Mouse (Mus musculus): ENCODE measurements at regions not wholly inside any gene's neighbourhood (a gene's known extent, or its start where the extent isn't known, plus 50 kb on each side); places are given as distances from the start of the nearest gene placed in this dataset.

DNA sequence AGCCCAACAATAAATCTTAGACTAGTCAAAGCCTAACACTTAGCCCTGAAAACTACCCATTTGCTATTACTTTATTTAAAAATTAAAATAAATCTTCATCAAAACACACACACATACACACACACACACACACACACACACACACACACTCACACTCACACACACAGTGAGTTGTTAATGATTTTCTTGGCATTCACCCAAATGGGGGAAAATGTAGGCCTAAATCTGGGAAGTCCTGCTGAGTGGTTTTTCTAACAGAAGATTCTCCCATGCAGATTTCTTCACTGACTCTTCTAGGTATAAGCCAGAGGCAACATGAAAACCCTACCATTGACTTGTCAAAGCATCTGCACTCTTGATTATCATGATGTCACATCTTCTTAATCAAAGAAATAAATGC is 260.9 kb downstream of the Atp6ap1l start:
- Histone ChIP-seq H3K79me2 (ENCODE audit: control insufficient read depth, insufficient read depth) (no peaks in the 10 kb centered on the region), H3K4me2 (ENCODE audit: low read depth) (no peak overlapping the region), H3ac (ENCODE audit: control insufficient read depth, insufficient read length) (no peak overlapping the region), H3K27me3 (ENCODE audit: control insufficient read depth, insufficient read depth, insufficient read length) (no peaks in the 10 kb centered on the region), H3K4me3 (no peak overlapping the region), H3K36me3 (ENCODE audit: control insufficient read depth, insufficient read depth) (no peaks in the 10 kb centered on the region)
- TF ChIP-seq TCF3 (IDR thresholded peaks at IDR 0.05; ENCODE audit: insufficient read length, low read depth), result no peak

GRCm38 (mm10) chr13:90643575-90644215 is 261.5 kb downstream of the Atp6ap1l start:
- no peak overlapping the region for H3K4me3 ChIP-seq
- TF ChIP-seq CEBPB (IDR thresholded peaks at IDR 0.05; ENCODE audit: insufficient read depth, poor library complexity, severe bottlenecking) (no peak), TCF12 (IDR thresholded peaks at IDR 0.05; ENCODE audit: insufficient read depth, poor library complexity, severe bottlenecking) (no peak), POLR2A (IDR thresholded peaks at IDR 0.05; ENCODE audit: insufficient read length, low read depth) (no peak), POLR2AphosphoS2 (IDR thresholded peaks at IDR 0.05; ENCODE audit: insufficient read length, low read depth) (no peak), MYOG (IDR thresholded peaks at IDR 0.05; ENCODE audit: control insufficient read depth in 1 of 3, insufficient read depth in 1 of 3, insufficient read length in 2 of 3, low read depth in 2 of 3) (no peak)
- H3K27me3 ChIP-seq (ENCODE audit: control insufficient read depth, insufficient read depth, insufficient read length), result no peaks in the 10 kb centered on the region
- no peak overlapping the region for H3ac ChIP-seq (ENCODE audit: control insufficient read depth, insufficient read length)
- no peaks in the 10 kb centered on the region for H3K79me2 ChIP-seq (ENCODE audit: control insufficient read depth, insufficient read depth)
- H3K4me2 ChIP-seq (ENCODE audit: low read depth), result no peak overlapping the region
- no peaks in the 10 kb centered on the region for H3K36me3 ChIP-seq (ENCODE audit: control insufficient read depth, insufficient read depth)

DNA sequence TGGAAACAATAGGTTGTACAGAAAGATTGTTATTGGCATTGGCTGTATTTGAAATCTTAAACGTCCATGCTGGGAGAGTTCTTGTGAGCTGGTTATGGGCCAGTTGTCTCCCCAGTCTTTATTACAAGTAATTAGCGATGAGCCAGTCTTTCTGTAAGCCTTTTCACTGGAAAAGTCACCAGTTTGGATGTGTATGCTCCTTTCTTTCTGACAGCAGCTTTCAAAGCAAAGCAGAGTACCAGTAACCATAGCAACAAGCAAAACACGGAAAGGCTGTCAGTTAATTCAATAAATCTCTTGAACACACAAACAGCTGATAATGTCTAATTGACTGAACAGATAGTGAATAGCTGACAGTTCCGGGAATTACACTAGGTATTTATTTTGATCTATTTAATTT is 262.0 kb downstream of the Atp6ap1l start:
- Histone ChIP-seq H3ac (ENCODE audit: control insufficient read depth, insufficient read length) (no peak overlapping the region), H3K79me2 (ENCODE audit: control insufficient read depth, insufficient read depth) (no peaks in the 10 kb centered on the region), H3K36me3 (ENCODE audit: control insufficient read depth, insufficient read depth) (no peaks in the 10 kb centered on the region), H3K4me3 (no peak overlapping the region), H3K27me3 (ENCODE audit: control insufficient read depth, insufficient read depth, insufficient read length) (no peaks in the 10 kb centered on the region), H3K4me2 (ENCODE audit: low read depth) (no peak overlapping the region)
- TF ChIP-seq USF1 (IDR thresholded peaks at IDR 0.05; ENCODE audit: low read depth), result no peak
- TF ChIP-seq REST (IDR thresholded peaks at IDR 0.05; ENCODE audit: insufficient read depth, insufficient read length), result no peak
- TF ChIP-seq CEBPB (IDR thresholded peaks at IDR 0.05; ENCODE audit: insufficient read depth, poor library complexity, severe bottlenecking), result no peak
- TF ChIP-seq MYOD1 (IDR thresholded peaks at IDR 0.05; ENCODE audit: control insufficient read depth in 1 of 3, insufficient read length in 2 of 3, low read depth in 2 of 3), result no peak
- no peak for TF ChIP-seq SRF (IDR thresholded peaks at IDR 0.05; ENCODE audit: control insufficient read depth, insufficient read length, low read depth)
- no peak for TF ChIP-seq TCF3 (IDR thresholded peaks at IDR 0.05; ENCODE audit: insufficient read length, low read depth)
- TF ChIP-seq E2F4 (IDR thresholded peaks at IDR 0.05; ENCODE audit: insufficient read depth), result no peak
- TF ChIP-seq TCF12 (IDR thresholded peaks at IDR 0.05; ENCODE audit: insufficient read depth, poor library complexity, severe bottlenecking), result no peak
- TF ChIP-seq MYOG (IDR thresholded peaks at IDR 0.05; ENCODE audit: control insufficient read depth in 1 of 3, insufficient read depth in 1 of 3, insufficient read length in 2 of 3, low read depth in 2 of 3), result no peak
- TF ChIP-seq POLR2A (IDR thresholded peaks at IDR 0.05; ENCODE audit: insufficient read length, low read depth), result no peak
- TF ChIP-seq POLR2AphosphoS2 (IDR thresholded peaks at IDR 0.05; ENCODE audit: insufficient read length, low read depth), result no peak
- no peak for TF ChIP-seq MAX (IDR thresholded peaks at IDR 0.05; ENCODE audit: low read depth)

DNA sequence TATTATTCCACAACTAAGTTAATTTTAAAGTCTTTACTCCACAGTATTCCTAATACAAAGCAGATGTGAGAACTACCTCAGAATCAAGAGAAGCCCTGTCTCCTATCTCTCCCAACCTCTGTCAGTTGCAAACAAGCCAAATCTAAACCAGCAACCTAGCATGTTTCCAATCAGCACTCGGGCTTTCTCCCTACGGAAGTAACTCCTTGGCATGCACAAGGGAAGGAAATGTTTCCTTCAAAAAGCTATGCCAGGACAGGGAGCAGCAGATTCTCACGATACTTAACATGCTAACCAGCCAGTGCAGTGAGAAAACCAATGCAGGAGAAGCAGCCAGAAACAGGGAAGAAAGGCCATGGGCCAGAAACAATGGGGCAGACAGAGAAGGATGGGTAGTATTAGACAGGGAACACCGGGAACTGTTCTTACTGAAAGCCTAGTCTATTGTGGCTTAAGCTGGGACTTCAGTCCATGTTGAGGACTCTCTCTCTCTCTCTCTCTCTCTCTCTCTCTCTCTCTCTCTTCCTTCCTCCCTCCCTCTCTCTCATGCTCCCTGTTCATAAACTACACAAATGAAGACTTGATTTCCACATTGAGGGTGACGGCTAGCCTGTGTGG is 262.8 kb downstream of the Atp6ap1l start:
- Histone ChIP-seq H3K79me2 (ENCODE audit: control insufficient read depth, insufficient read depth) (no peaks in the 10 kb centered on the region), H3K27me3 (ENCODE audit: control insufficient read depth, insufficient read depth, insufficient read length) (no peaks in the 10 kb centered on the region), H3K36me3 (ENCODE audit: control insufficient read depth, insufficient read depth) (no peaks in the 10 kb centered on the region), H3ac (ENCODE audit: control insufficient read depth, insufficient read length) (no peak overlapping the region), H3K4me2 (ENCODE audit: low read depth) (no peak overlapping the region), H3K4me3 (no peak overlapping the region)
- TF ChIP-seq E2F4 (IDR thresholded peaks at IDR 0.05; ENCODE audit: insufficient read depth) (no peak), POLR2A (IDR thresholded peaks at IDR 0.05; ENCODE audit: insufficient read length, low read depth) (no peak), REST (IDR thresholded peaks at IDR 0.05; ENCODE audit: insufficient read depth, insufficient read length) (no peak), SRF (IDR thresholded peaks at IDR 0.05; ENCODE audit: control insufficient read depth, insufficient read length, low read depth) (no peak), TCF3 (IDR thresholded peaks at IDR 0.05; ENCODE audit: insufficient read length, low read depth) (no peak), TCF12 (IDR thresholded peaks at IDR 0.05; ENCODE audit: insufficient read depth, poor library complexity, severe bottlenecking) (no peak)
